Mouse (Mus musculus): ENCODE data around the gene Meis1. TPM values are rescaled to one million over a fixed set of nuclear protein-coding genes. Genes with fewer than 3 reads are reported as not detected.

The Meis1 gene
- polyA plus RNA-seq, 1 experiment from 2014 or later = 39.6 TPM

DNA sequence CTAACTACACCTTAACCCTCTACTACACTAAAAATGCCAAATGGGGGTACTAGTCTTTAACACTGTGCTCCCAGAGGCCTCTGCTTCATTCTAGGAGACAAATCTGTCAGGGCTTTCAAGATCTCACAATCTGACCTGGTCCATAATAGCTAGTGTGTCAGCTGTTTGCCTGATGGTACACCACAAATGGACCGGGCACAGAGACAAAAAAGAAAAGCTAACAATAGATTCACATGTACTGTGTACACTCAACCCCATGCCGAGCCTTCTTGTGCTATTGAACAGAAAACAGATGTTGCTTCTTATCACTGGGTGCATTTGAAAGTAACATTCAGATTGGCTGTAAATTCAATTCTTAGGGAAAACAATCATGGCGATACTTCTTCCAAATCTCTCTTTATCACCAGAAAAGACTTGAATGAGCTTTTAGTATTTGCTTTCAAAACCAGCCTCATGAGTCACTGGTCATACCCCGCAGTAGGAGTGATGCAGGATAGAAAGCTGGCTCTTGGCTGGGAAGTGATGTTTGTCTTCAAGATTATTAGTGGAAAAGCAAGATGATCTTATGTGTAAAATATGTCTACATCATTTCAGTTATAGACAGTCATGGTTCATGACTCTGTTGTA is 30.0 kb downstream of the Meis1 start:
- Histone ChIP-seq H3K27me3 (replicated peaks; ENCODE audit: insufficient read depth, low read length) (no peaks in the 10 kb centered on the region), H3K9ac (replicated peaks; ENCODE audit: low read depth) (no peak overlapping the region), H3K4me3 (ENCODE audit: low read depth, low read length) (no peak overlapping the region), H3K27ac (ENCODE audit: low read length) (no peak overlapping the region), H3K36me3 (ENCODE audit: insufficient read depth, low read length) (peaks cover 5% of the 10 kb centered on the region; the same call in 1 of the 2 replicates), H3K4me1 (ENCODE audit: insufficient read depth, low read depth, low read length) (no peaks in the 10 kb centered on the region), H3K9me3 (ENCODE audit: low read length) (no peaks in the 10 kb centered on the region), H3K4me2 (replicated peaks; ENCODE audit: low read depth, low read length) (no peak overlapping the region)
- DNase-seq (ENCODE audit: low spot score) (peak; percentile 66), ATAC-seq (peak; percentile 75)
- no peak for TF ChIP-seq CTCF (IDR thresholded peaks at IDR 0.05)
- 0 out of 2 replicates have a peak, but pooled peaks have one; percentile 31 for TF ChIP-seq EP300 (IDR thresholded peaks at IDR 0.05)
- WGBS = 52% methylated on average over 4 of the region's 4 CpGs

DNA sequence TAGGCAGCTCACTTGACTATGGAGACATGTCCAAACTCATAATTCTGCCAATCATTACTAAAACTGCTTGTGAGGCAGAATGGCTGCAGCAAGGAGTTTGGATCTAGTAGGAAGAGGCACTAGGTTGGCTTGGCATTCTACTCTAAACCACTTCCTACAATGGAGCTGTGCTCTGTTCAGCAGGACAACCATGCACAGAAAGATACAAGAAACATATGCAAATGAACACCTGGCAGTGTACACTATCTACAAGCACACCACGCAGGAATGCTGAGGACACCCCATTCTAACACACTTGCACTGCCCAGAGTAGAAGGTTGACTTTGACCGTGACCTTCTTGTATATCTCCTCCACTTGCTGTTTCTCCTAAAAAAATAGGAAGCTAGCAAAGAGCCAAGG is 35.0 kb downstream of the Meis1 start:
- TF ChIP-seq EP300 (IDR thresholded peaks at IDR 0.05) (no peak), CTCF (IDR thresholded peaks at IDR 0.05) (no peak)
- no peak overlapping the region for H3K27ac ChIP-seq (ENCODE audit: low read length)
- no peaks in the 10 kb centered on the region for H3K9me3 ChIP-seq (ENCODE audit: low read length)
- ATAC-seq (no peak), DNase-seq (ENCODE audit: low spot score) (no peak)
- WGBS = 85% methylated on average over 2 of the region's 2 CpGs
- H3K9ac ChIP-seq (replicated peaks; ENCODE audit: low read depth) = no peak overlapping the region
- no peak overlapping the region for H3K4me3 ChIP-seq (ENCODE audit: low read depth, low read length)
- H3K27me3 ChIP-seq (replicated peaks; ENCODE audit: insufficient read depth, low read length) = no peaks in the 10 kb centered on the region
- no peaks in the 10 kb centered on the region; the same call in 1 of the 2 replicates for H3K36me3 ChIP-seq (ENCODE audit: insufficient read depth, low read length)
- H3K4me2 ChIP-seq (replicated peaks; ENCODE audit: low read depth, low read length) = no peak overlapping the region
- H3K4me1 ChIP-seq (ENCODE audit: insufficient read depth, low read depth, low read length) = no peaks in the 10 kb centered on the region

DNA sequence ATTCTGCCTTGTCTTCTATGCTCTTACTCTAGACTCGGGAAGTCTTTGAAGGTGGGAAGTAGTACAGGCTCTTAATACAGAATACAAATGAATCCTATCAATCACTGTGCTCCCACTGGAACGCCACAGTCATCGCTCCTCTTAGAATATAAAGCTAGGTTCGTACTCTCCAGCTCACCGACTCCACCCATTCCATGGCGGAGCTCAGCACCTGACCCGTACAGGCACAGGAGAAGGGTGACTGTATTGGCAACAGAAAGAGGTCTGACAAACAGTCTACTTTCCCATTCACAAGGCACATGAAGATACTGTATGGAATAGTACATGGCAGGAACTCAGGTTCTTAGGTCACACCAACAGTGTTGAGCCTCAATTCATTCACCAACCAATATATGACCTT is 35.5 kb downstream of the Meis1 start:
- H3K27ac ChIP-seq (ENCODE audit: low read length) = no peak overlapping the region
- H3K4me2 ChIP-seq (replicated peaks; ENCODE audit: low read depth, low read length) = no peak overlapping the region
- H3K9me3 ChIP-seq (ENCODE audit: low read length) = no peaks in the 10 kb centered on the region
- H3K36me3 ChIP-seq (ENCODE audit: insufficient read depth, low read length) = no peaks in the 10 kb centered on the region; the same call in 1 of the 2 replicates
- no peak overlapping the region for H3K9ac ChIP-seq (replicated peaks; ENCODE audit: low read depth)
- H3K4me3 ChIP-seq (ENCODE audit: low read depth, low read length) = no peak overlapping the region
- 75% methylated on average over 7 of the region's 7 CpGs for WGBS
- TF ChIP-seq EP300 (IDR thresholded peaks at IDR 0.05) = no peak
- TF ChIP-seq CTCF (IDR thresholded peaks at IDR 0.05) = no peak
- no peaks in the 10 kb centered on the region for H3K4me1 ChIP-seq (ENCODE audit: insufficient read depth, low read depth, low read length)
- H3K27me3 ChIP-seq (replicated peaks; ENCODE audit: insufficient read depth, low read length) = no peaks in the 10 kb centered on the region
- ATAC-seq (no peak), DNase-seq (ENCODE audit: low spot score) (no peak)

DNA sequence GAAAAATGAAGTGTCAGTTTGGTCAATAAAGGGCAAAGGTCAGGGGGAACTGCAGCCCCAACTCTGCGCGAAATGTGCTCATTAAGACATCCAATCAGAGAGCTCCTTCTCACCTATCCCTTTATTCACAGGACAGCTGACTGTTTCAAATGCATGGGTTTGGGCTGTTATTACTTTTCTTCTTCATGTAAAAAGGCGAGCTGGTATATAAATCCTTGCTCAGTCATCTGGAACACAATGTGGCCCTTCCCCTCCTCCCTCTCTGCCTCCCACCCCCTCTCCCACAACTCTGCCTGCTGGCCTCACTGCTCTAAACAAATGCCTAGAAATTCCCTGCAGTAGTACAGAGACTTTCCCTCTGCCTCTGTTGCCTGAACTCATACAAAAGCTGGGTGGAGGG is 36.5 kb downstream of the Meis1 start:
- Histone ChIP-seq H3K4me2 (replicated peaks; ENCODE audit: low read depth, low read length) (no peak overlapping the region), H3K27me3 (replicated peaks; ENCODE audit: insufficient read depth, low read length) (no peaks in the 10 kb centered on the region), H3K36me3 (ENCODE audit: insufficient read depth, low read length) (no peaks in the 10 kb centered on the region), H3K9me3 (ENCODE audit: low read length) (no peaks in the 10 kb centered on the region), H3K27ac (ENCODE audit: low read length) (no peak overlapping the region), H3K4me3 (ENCODE audit: low read depth, low read length) (no peak overlapping the region), H3K9ac (replicated peaks; ENCODE audit: low read depth) (no peak overlapping the region), H3K4me1 (ENCODE audit: insufficient read depth, low read depth, low read length) (no peaks in the 10 kb centered on the region)
- no peak for DNase-seq (ENCODE audit: low spot score)
- ATAC-seq = no peak
- TF ChIP-seq CTCF (IDR thresholded peaks at IDR 0.05) (no peak), EP300 (IDR thresholded peaks at IDR 0.05) (no peak)
- 54% methylated on average over 3 of the region's 3 CpGs for WGBS

DNA sequence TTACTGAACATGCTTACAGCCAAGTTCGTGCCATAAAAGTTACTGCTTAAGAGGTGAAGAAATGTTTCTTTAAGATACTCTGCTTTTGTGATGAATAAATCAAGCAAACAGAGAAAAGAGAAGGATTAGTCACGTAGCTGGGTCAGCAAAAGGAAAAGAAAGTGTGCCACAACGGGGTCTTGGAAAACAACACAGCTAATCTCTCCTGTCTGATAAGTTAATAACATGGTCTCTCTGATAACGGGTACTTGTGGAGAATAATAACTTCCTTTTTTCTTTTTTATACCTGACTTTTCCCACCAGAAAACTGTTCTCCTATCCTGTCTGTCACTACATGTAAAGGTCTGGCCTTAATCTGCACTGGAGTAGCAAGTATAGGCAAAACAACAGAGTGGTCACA is 37.4 kb downstream of the Meis1 start:
- no peaks in the 10 kb centered on the region for H3K4me1 ChIP-seq (ENCODE audit: insufficient read depth, low read depth, low read length)
- ATAC-seq = no peak

DNA sequence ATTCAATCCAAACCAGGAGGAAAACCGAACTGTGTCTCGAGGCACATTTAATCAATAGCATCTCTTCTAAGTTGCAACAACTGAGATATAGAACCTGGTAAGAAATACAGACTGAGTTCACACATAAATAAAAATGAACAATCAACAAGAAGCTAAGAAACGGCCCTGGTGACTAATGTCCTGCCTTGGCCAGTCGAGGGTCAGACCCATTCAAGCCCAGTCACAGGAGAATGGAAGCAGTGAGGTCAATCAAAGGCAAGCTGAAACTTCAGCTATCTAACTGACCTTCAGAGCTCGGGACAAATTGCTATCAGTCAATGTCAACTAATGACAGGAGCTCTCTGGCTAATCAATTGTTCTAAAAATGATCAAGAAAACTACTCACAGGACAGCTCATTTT is 38.2 kb downstream of the Meis1 start:
- H3K36me3 ChIP-seq (ENCODE audit: insufficient read depth, low read length) = no peaks in the 10 kb centered on the region
- DNase-seq (ENCODE audit: low spot score) (no peak), ATAC-seq (no peak)
- TF ChIP-seq CTCF (IDR thresholded peaks at IDR 0.05) = no peak
- no peak for TF ChIP-seq EP300 (IDR thresholded peaks at IDR 0.05)
- no peaks in the 10 kb centered on the region for H3K4me1 ChIP-seq (ENCODE audit: insufficient read depth, low read depth, low read length)
- WGBS = 54% methylated on average over 5 of the region's 5 CpGs
- H3K9me3 ChIP-seq (ENCODE audit: low read length) = no peaks in the 10 kb centered on the region
- no peak overlapping the region for H3K27ac ChIP-seq (ENCODE audit: low read length)
- H3K9ac ChIP-seq (replicated peaks; ENCODE audit: low read depth) = no peak overlapping the region
- no peaks in the 10 kb centered on the region for H3K27me3 ChIP-seq (replicated peaks; ENCODE audit: insufficient read depth, low read length)
- H3K4me3 ChIP-seq (ENCODE audit: low read depth, low read length) = no peak overlapping the region
- no peak overlapping the region for H3K4me2 ChIP-seq (replicated peaks; ENCODE audit: low read depth, low read length)

More for the DNA sequence above, 37.4 kb downstream of the Meis1 start:
- no peak for DNase-seq (ENCODE audit: low spot score)
- Histone ChIP-seq H3K9ac (replicated peaks; ENCODE audit: low read depth) (no peak overlapping the region), H3K9me3 (ENCODE audit: low read length) (no peaks in the 10 kb centered on the region), H3K4me3 (ENCODE audit: low read depth, low read length) (no peak overlapping the region), H3K27me3 (replicated peaks; ENCODE audit: insufficient read depth, low read length) (no peaks in the 10 kb centered on the region), H3K27ac (ENCODE audit: low read length) (no peak overlapping the region), H3K4me2 (replicated peaks; ENCODE audit: low read depth, low read length) (no peak overlapping the region), H3K36me3 (ENCODE audit: insufficient read depth, low read length) (no peaks in the 10 kb centered on the region)
- 40% methylated on average over 4 of the region's 4 CpGs for WGBS
- no peak for TF ChIP-seq EP300 (IDR thresholded peaks at IDR 0.05)
- no peak for TF ChIP-seq CTCF (IDR thresholded peaks at IDR 0.05)

Data from lung, postnatal 0 days (tissue).